Mouse (Mus musculus) hindbrain, embryonic 13.5 days (tissue): Measurements from ENCODE around the gene 4933415A04Rik. TPM values are rescaled to one million over a fixed set of nuclear protein-coding genes. Genes with fewer than 3 reads are reported as not detected.

Source experiments
- ATAC-seq: fragments of 200-750 bp; cut with Nextera tagmentation; 2 replicates; pipeline ENCODE4 v1.8.0; 2017; ENCODE audit warnings: moderate TSS enrichment; ENCODE audit not compliant: low FRiP score
- H3K27ac ChIP-seq: fragments of 300-500 bp; sonication (generic); 2 replicates; pipeline ENCODE4 v1.5.1; 2015; ENCODE audit warnings: inconsistent platforms, mild to moderate bottlenecking, moderate library complexity
- H3K27me3 ChIP-seq: fragments of 300-500 bp; sonication (generic); 2 replicates; pipeline ENCODE4 v1.6.1; 2015; ENCODE audit warnings: mild to moderate bottlenecking, inconsistent platforms
- H3K36me3 ChIP-seq: fragments of 300-500 bp; sonication (generic); 2 replicates; pipeline ENCODE4 v1.6.1; 2015; ENCODE audit warnings: mild to moderate bottlenecking, inconsistent platforms
- H3K4me1 ChIP-seq: fragments of 300-500 bp; sonication (generic); replicated peaks from 2 replicates; pipeline ENCODE4 v1.6.1; 2015; ENCODE audit warnings: inconsistent platforms
- H3K4me2 ChIP-seq: fragments of 300-500 bp; sonication (generic); 2 replicates; pipeline ENCODE4 v1.6.1; 2015; ENCODE audit warnings: inconsistent platforms, mild to moderate bottlenecking, moderate library complexity
- H3K4me3 ChIP-seq: fragments of 300-500 bp; sonication (generic); 2 replicates; pipeline ENCODE4 v1.5.1; 2015; ENCODE audit warnings: mild to moderate bottlenecking, inconsistent platforms
- H3K9ac ChIP-seq: fragments of 300-500 bp; sonication (generic); 2 replicates; pipeline ENCODE4 v1.6.1; 2015; ENCODE audit warnings: mild to moderate bottlenecking, inconsistent platforms
- H3K9me3 ChIP-seq: fragments of 300-500 bp; sonication (generic); 2 replicates; pipeline ENCODE4 v1.6.1; 2016; ENCODE audit warnings: inconsistent platforms
- WGBS: fragments of 180-500 bp; shearing (Covaris S2); methylation state at CpG from one replicate; pipeline ENCODE4 v1.1.7; 2015; 5-methylcytosine and 5-hydroxymethylcytosine counted together
- polyA plus RNA-seq: library from polyadenylated mRNA; unstranded; fragments of >200 nt; fragmentation: Nextera tagmentation; extraction: Ambion mirVana; gene quantifications from 2 replicates; pipeline ENCODE4 v1.2.1, GENCODE M21; 2015

Gene 4933415A04Rik
- polyA plus RNA-seq, 1 experiment from 2014 or later = 6.1 TPM

GRCm38 (mm10) chr11:43618403-43618802 lies 31.6 kb downstream of the 4933415A04Rik start:
- Histone ChIP-seq H3K36me3 (no peaks in the 10 kb centered on the region), H3K9ac (no peak overlapping the region), H3K4me1 (peaks cover 20% of the 10 kb centered on the region), H3K27me3 (no peaks in the 10 kb centered on the region), H3K4me3 (no peak overlapping the region), H3K9me3 (no peaks in the 10 kb centered on the region), H3K4me2 (0 out of 2 replicates have a peak overlapping the region, but pooled peaks have one; percentile 8), H3K27ac (peak overlapping the region; percentile 75)
- peak; percentile 63 for ATAC-seq
- 40% methylated on average over 7 of the region's 7 CpGs for WGBS

DNA sequence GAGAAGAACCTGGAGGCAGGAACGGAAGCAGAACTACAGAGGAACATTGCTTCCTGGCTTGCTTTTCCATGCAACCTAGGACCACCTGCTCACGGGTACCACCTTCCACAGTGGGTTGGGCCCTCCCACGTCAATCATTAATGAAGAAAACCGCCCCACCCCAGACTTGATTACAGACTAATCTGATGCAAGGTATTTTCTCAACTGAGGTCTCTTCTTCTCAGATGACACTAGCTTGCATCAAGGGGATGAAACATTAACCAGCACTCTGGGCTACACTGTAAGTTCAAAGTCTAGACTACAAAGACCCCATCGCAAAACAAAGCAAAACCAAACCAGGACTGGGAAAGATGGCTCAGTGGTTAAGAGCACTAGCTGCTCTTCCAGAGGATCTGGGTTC lies 34.9 kb downstream of the 4933415A04Rik start:
- H3K27ac ChIP-seq = no peak overlapping the region
- ATAC-seq = no peak
- no peaks in the 10 kb centered on the region for H3K36me3 ChIP-seq
- H3K4me3 ChIP-seq = no peak overlapping the region
- no peaks in the 10 kb centered on the region for H3K27me3 ChIP-seq
- no peak overlapping the region for H3K4me2 ChIP-seq
- no peaks in the 10 kb centered on the region for H3K9me3 ChIP-seq
- no peak overlapping the region for H3K9ac ChIP-seq
- 89% methylated on average over 5 of the region's 5 CpGs for WGBS
- H3K4me1 ChIP-seq = peaks cover 30% of the 10 kb centered on the region

GRCm38 (mm10) chr11:43624341-43624740 lies 37.5 kb downstream of the 4933415A04Rik start:
- ATAC-seq = no peak
- Histone ChIP-seq H3K9me3 (no peaks in the 10 kb centered on the region), H3K36me3 (no peaks in the 10 kb centered on the region), H3K27me3 (0 out of 2 replicates have a peak, but pooled peaks cover 3% of the 10 kb centered on the region), H3K4me3 (no peak overlapping the region), H3K4me1 (peaks cover 17% of the 10 kb centered on the region), H3K27ac (no peak overlapping the region), H3K4me2 (no peak overlapping the region), H3K9ac (no peak overlapping the region)
- 94% methylated on average over 1 of the region's 1 CpGs for WGBS

DNA sequence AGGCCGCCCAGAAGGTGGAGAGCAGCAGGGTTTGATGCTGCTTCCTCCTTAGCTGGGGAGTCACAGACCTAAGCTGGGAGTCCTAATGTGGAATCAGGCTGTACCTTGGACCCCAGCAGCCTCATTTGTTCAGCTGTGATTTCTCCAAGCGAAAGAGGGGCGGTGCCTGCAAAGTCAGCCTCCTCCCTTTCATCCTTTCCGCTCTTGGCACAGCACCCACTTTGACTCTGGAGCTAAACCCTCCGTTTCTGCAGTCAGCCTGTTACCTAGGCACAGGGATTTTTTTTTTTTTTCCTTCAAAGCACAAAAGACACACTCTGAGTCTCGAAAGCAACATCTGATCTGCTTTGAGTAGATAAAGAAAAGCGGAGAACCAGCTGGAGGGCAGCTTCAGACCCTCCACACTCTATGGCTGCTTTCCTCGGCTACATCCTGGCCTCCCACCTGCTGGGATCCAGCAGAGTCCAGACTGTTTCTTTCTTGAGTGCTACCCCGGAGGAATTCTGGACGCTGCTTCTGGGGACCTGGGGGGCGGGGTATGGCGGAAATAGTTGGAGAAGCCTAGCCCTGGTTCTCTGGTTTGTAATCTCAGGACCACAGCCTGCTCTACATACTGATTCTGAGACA lies 39.6 kb downstream of the 4933415A04Rik start:
- peaks cover 17% of the 10 kb centered on the region for H3K4me1 ChIP-seq
- H3K27me3 ChIP-seq = 0 out of 2 replicates have a peak, but pooled peaks cover 3% of the 10 kb centered on the region
- H3K4me2 ChIP-seq = peak overlapping the region; percentile 42
- H3K27ac ChIP-seq = peak overlapping the region; percentile 65
- H3K36me3 ChIP-seq = no peaks in the 10 kb centered on the region
- no peaks in the 10 kb centered on the region for H3K9me3 ChIP-seq
- peak overlapping the region; percentile 35 for H3K9ac ChIP-seq
- H3K4me3 ChIP-seq = 0 out of 2 replicates have a peak overlapping the region, but pooled peaks have one; percentile 12
- ATAC-seq = peak; percentile 23; the same call in 1 of the 2 replicates
- 7% methylated on average over 12 of the region's 12 CpGs for WGBS

DNA sequence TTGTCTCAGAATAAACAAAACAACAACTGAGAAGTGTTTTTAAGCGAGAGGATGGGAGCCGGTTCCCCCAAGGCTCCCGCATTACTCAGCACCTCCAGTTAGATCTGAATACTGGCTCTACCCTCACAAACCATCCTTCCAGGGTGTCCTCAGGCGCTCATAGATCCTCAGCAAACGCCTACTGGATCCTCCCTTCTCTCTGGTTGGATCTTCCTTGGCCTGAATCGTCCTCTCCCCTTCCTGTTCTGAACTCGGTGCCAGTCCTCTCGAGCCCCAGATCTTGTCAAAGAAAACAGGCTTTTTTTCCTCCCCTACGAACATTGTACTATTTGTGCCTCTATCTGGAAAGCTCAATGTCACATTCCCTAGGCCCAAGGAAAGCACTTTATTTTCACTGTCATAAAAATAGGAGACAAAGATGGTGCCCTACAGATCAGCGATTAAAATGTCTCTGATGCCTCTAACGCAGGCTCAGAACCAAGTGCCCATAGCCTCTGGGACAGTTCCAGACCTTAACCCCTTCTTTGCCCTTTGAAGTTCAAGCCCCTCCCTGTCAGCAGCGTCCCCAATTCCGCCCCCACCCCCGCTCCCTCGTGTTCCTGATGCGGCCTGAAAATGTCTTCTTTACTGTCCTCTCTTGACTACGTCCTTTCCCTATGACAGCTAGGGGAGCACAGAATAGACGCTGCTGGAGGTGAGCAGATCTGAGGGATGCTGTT lies 40.2 kb downstream of the 4933415A04Rik start:
- peaks cover 17% of the 10 kb centered on the region for H3K4me1 ChIP-seq
- WGBS = 39% methylated on average over 18 of the region's 18 CpGs
- H3K27ac ChIP-seq = peak overlapping the region; percentile 65
- 0 out of 2 replicates have a peak overlapping the region, but pooled peaks have one; percentile 12 for H3K4me3 ChIP-seq
- H3K9ac ChIP-seq = peak overlapping the region; percentile 35; the same call in 1 of the 2 replicates
- H3K27me3 ChIP-seq = 0 out of 2 replicates have a peak, but pooled peaks cover 3% of the 10 kb centered on the region
- no peaks in the 10 kb centered on the region for H3K9me3 ChIP-seq
- H3K4me2 ChIP-seq = peak overlapping the region; percentile 42
- no peak for ATAC-seq
- no peaks in the 10 kb centered on the region for H3K36me3 ChIP-seq

DNA sequence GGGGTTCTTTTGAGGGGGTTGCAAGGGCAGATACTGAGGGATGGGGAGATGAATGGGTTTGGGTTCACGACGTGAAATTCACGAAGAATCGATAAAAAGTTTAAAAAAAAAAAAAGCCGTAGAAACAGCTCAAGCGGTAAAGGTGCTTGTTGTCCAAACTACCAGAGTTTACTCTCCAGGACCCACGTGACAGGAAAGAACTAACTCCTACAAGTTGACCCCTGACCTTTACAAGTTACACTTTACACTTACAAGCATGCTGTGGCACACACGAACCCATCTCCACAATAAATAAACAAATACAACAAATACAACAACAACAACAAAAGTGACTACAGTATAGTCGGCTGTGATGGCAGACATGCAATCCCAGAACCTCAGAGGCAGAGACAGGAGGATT lies 44.8 kb downstream of the 4933415A04Rik start:
- Histone ChIP-seq H3K4me1 (peaks cover 24% of the 10 kb centered on the region), H3K9ac (no peak overlapping the region), H3K4me3 (no peak overlapping the region), H3K27ac (no peak overlapping the region), H3K36me3 (no peaks in the 10 kb centered on the region), H3K27me3 (0 out of 2 replicates have a peak, but pooled peaks cover 3% of the 10 kb centered on the region), H3K4me2 (no peak overlapping the region), H3K9me3 (no peaks in the 10 kb centered on the region)
- 91% methylated on average over 9 of the region's 9 CpGs for WGBS
- no peak for ATAC-seq

DNA sequence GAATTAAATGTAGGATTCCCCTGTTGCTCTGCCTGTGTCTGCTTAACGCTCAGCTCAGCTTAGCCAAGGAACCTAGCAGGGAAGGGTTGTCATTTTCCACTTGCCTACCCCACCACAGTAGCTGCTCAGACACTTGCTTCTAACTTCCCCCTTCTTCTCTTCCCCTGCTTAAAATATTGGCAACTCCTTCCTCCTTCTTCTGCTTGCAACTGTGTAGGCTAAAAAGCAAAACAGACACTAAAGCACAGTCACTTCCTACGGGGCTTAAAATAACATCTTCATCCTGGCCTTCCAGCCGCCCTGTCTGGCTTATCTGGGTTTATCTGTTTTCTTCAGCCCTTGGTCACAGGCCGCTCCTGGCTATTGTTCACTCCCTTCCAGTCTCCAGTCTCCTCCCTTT lies 45.7 kb downstream of the 4933415A04Rik start:
- peaks cover 15% of the 10 kb centered on the region for H3K4me1 ChIP-seq
- no peaks in the 10 kb centered on the region for H3K36me3 ChIP-seq
- no peak for ATAC-seq
- no peaks in the 10 kb centered on the region for H3K9me3 ChIP-seq
- 0 out of 2 replicates have a peak, but pooled peaks cover 3% of the 10 kb centered on the region for H3K27me3 ChIP-seq
- H3K4me2 ChIP-seq = no peak overlapping the region
- WGBS = 64% methylated on average over 4 of the region's 4 CpGs
- peak overlapping the region; percentile 46; the same call in 1 of the 2 replicates for H3K27ac ChIP-seq
- no peak overlapping the region for H3K4me3 ChIP-seq
- no peak overlapping the region for H3K9ac ChIP-seq

DNA sequence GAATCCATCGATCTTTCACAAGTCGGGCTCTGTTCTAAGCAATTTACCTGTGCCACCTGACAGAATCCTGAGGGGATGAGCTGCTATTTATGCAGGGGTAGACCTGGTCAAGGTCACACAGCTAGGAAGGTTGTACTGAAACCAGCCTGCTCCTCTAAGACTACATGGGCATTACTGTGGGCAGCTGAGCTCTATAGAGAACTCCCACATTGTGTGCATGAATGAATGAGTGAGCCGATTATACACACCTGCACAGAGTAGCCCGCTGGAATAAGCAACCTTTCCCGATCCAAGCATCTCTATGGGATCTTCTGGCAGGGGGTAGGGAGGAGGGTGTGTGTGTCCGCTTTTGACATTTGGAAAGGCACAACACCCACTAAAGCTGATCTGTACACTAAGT lies 46.3 kb downstream of the 4933415A04Rik start:
- peaks cover 15% of the 10 kb centered on the region for H3K4me1 ChIP-seq
- WGBS = 78% methylated on average over 6 of the region's 6 CpGs
- ATAC-seq = peak; percentile 33
- no peak overlapping the region for H3K4me3 ChIP-seq
- peak overlapping the region; percentile 78 for H3K27ac ChIP-seq
- no peak overlapping the region for H3K4me2 ChIP-seq
- H3K36me3 ChIP-seq = no peaks in the 10 kb centered on the region
- no peak overlapping the region for H3K9ac ChIP-seq
- H3K9me3 ChIP-seq = no peaks in the 10 kb centered on the region
- no peaks in the 10 kb centered on the region for H3K27me3 ChIP-seq

GRCm38 (mm10) chr11:43633658-43634401 lies 47.0 kb downstream of the 4933415A04Rik start:
- Histone ChIP-seq H3K9me3 (no peaks in the 10 kb centered on the region), H3K4me1 (peaks cover 15% of the 10 kb centered on the region), H3K36me3 (no peaks in the 10 kb centered on the region), H3K9ac (peak overlapping the region; percentile 46; the same call in 1 of the 2 replicates), H3K4me3 (no peak overlapping the region), H3K27me3 (no peaks in the 10 kb centered on the region), H3K27ac (peak overlapping the region; percentile 78), H3K4me2 (peak overlapping the region; percentile 19; the same call in 1 of the 2 replicates)
- ATAC-seq = peak; percentile 74
- WGBS = 15% methylated on average over 19 of the region's 19 CpGs

DNA sequence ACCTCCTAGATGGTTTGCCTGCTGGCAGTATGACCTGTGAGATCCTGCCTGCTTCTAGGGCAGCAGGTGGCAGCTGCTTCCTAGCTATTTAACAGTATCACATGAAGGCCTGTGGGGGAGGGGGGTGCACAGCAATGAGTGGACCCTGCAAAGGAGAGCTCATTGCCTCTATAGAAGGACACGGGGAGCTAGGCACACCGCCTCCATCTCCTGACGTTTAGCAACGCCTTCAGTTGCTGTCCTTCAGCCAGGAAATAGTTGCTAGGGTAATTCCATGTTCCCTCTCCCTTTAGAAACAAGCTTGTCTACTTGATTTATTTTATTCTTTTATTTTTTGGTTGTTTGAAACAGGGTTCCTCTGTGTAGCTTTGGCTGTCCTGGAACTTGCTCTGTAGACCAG lies 49.9 kb downstream of the 4933415A04Rik start:
- H3K36me3 ChIP-seq = no peaks in the 10 kb centered on the region

DNA sequence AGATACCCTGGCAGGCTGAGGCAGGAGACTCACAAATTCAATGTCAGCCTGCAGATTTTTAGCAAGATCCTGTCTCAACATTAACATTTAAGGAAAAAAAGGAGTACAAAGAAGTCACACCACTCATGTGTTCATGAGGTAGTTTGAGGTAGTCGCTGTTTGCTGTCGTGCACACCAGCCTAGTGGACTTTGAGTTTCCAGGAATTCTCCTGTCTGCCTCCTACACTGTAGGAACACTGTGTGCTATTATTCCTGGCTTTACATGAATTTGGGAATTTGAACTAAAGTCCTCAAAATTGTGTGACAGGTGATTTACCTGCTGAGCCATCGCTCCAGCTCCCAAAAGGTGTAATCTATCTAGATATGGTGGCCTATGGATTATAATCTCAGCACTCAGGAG lies 51.6 kb downstream of the 4933415A04Rik start:
- H3K9ac ChIP-seq = no peak overlapping the region
- H3K27ac ChIP-seq = no peak overlapping the region
- no peak overlapping the region for H3K4me2 ChIP-seq
- H3K4me1 ChIP-seq = peaks cover 15% of the 10 kb centered on the region
- H3K36me3 ChIP-seq = no peaks in the 10 kb centered on the region
- 93% methylated on average over 3 of the region's 3 CpGs for WGBS
- H3K27me3 ChIP-seq = no peaks in the 10 kb centered on the region
- no peaks in the 10 kb centered on the region for H3K9me3 ChIP-seq
- no peak for ATAC-seq
- H3K4me3 ChIP-seq = no peak overlapping the region

More for the DNA sequence above, 49.9 kb downstream of the 4933415A04Rik start:
- Histone ChIP-seq H3K4me3 (no peak overlapping the region), H3K27ac (no peak overlapping the region), H3K27me3 (no peaks in the 10 kb centered on the region), H3K4me2 (no peak overlapping the region), H3K9me3 (no peaks in the 10 kb centered on the region), H3K9ac (no peak overlapping the region), H3K4me1 (peaks cover 15% of the 10 kb centered on the region)
- WGBS = 84% methylated on average over 4 of the region's 4 CpGs
- ATAC-seq = no peak
